ENCODE assay signal across 20 mouse cellular contexts in genomic region chr17:25665485-25665884, GRCm38 (mm10). TPM values are rescaled to one million over a fixed set of nuclear protein-coding genes. Genes with fewer than 3 reads are reported as not detected.
"Had no signal": no experiment of that assay in that cellular context is flagged by ENCODE, and none has a peak within 500 bp of the region (broad histone marks: within the 10 kb centered on the region; RNA-seq: fewer than 3 reads in every experiment).

No protein-coding gene starts in this region.

- H3K9me3 ChIP-seq: lung, embryonic 15.5 days; midbrain, embryonic 10.5 days; midbrain, embryonic 12.5 days; neural tube, embryonic 13.5 days; neural tube, embryonic 15.5 days; stomach, embryonic 15.5 days had no signal

- H3K4me1 ChIP-seq: lung, embryonic 15.5 days had no signal

- DNase-seq: liver, postnatal 0 days; lung, adult 2 months; lung, postnatal 14 days; lung, postnatal 4 days; midbrain, embryonic 14.5 days; right cerebral cortex, postnatal 14 days; thymus, adult 2 months; thymus, postnatal 25 days; thymus, postnatal 4 days had no signal

- H3K27ac ChIP-seq: lung, embryonic 15.5 days; midbrain, embryonic 10.5 days; midbrain, embryonic 12.5 days; neural tube, embryonic 13.5 days; neural tube, embryonic 15.5 days; stomach, embryonic 15.5 days; stomach, postnatal 0 days had no signal

- H3K27me3 ChIP-seq: lung, embryonic 15.5 days; midbrain, embryonic 12.5 days; neural tube, embryonic 13.5 days; neural tube, embryonic 15.5 days; stomach, embryonic 15.5 days had no signal

- H3K4me3 ChIP-seq: lung, embryonic 15.5 days; midbrain, embryonic 10.5 days; midbrain, embryonic 12.5 days; myocyte; neural tube, embryonic 13.5 days; neural tube, embryonic 15.5 days; stomach, embryonic 15.5 days had no signal

- H3K36me3 ChIP-seq: lung, embryonic 15.5 days; midbrain, embryonic 10.5 days; midbrain, embryonic 12.5 days; neural tube, embryonic 13.5 days; neural tube, embryonic 15.5 days; stomach, embryonic 15.5 days had no signal

RNA-seq across cellular contexts. Expression of gene Gng13, which starts 51.5 kb away (rescaled TPM):
- total RNA-seq: megakaryocyte, adult 5-6 weeks; megakaryocyte-erythroid progenitor cell, adult 5-6 weeks had no signal
- polyA plus RNA-seq: lung, adult 2 months; urinary bladder, adult 2 months had no signal
